Mouse (Mus musculus) embryo, embryonic 11 days (tissue): ENCODE measurements around the gene Myo1d.

Experiments used
- DNase-seq: peaks from one replicate; pipeline ENCODE4 v3.0.0-alpha.2; 2015

The Myo1d gene

GRCm38 (mm10) chr11:80498328-80499070 is 281.3 kb downstream of the Myo1d start:
- DNase-seq: no peak

GRCm38 (mm10) chr11:80497225-80497919 is 282.5 kb downstream of the Myo1d start:
- DNase-seq: no peak

GRCm38 (mm10) chr11:80496640-80497039 is 283.2 kb downstream of the Myo1d start:
- DNase-seq: no peak

- DNase-seq: no peak
Observed at GRCm38 (mm10) chr11:80495972-80496371, 283.9 kb downstream of the Myo1d start.

- no peak for DNase-seq
Observed at GRCm38 (mm10) chr11:80494852-80495251, 285.0 kb downstream of the Myo1d start.

- DNase-seq: no peak
Observed at GRCm38 (mm10) chr11:80493186-80493585, 286.6 kb downstream of the Myo1d start.

GRCm38 (mm10) chr11:80490831-80491230 is 289.0 kb downstream of the Myo1d start:
- DNase-seq: no peak

- no peak for DNase-seq
Observed at GRCm38 (mm10) chr11:80489882-80490196, 290.0 kb downstream of the Myo1d start.

GRCm38 (mm10) chr11:80489172-80489881 is 290.5 kb downstream of the Myo1d start:
- DNase-seq: no peak

- DNase-seq: no peak
Observed at GRCm38 (mm10) chr11:80487904-80488587, 291.8 kb downstream of the Myo1d start.

- DNase-seq: no peak
Observed at GRCm38 (mm10) chr11:80485622-80486206, 294.1 kb downstream of the Myo1d start.

GRCm38 (mm10) chr11:80485120-80485551 is 294.7 kb downstream of the Myo1d start:
- DNase-seq: no peak

- DNase-seq: peak; percentile 50
Observed at GRCm38 (mm10) chr11:80484191-80484791, 295.5 kb downstream of the Myo1d start.

- DNase-seq: no peak
Observed at GRCm38 (mm10) chr11:80483536-80484067, 296.2 kb downstream of the Myo1d start.

- no peak for DNase-seq
Observed at GRCm38 (mm10) chr11:80482921-80483320, 296.9 kb downstream of the Myo1d start.

- DNase-seq: no peak
Observed at GRCm38 (mm10) chr11:80482347-80482746, 297.5 kb downstream of the Myo1d start.

- DNase-seq: no peak
Observed at GRCm38 (mm10) chr11:80481409-80482050, 298.3 kb downstream of the Myo1d start.

- DNase-seq: no peak
Observed at GRCm38 (mm10) chr11:80479906-80480866, 299.6 kb downstream of the Myo1d start.

GRCm38 (mm10) chr11:80479425-80479824 is 300.4 kb downstream of the Myo1d start:
- no peak for DNase-seq

- DNase-seq: no peak
Observed at GRCm38 (mm10) chr11:80478694-80479412, 301.0 kb downstream of the Myo1d start.
